Mouse (Mus musculus) mesoderm, embryonic 11.5 days (tissue): ENCODE results near the gene Ftl1.

Experiments
- DNase-seq: peaks from one replicate; pipeline ENCODE4 v3.0.0-alpha.2; 2012; ENCODE audit warnings: low read depth, low spot score

The Ftl1 gene

GRCm38 (mm10) chr7:45413113-45413863, 46.4 kb downstream of the Ftl1 start, which contains the start of gene Ntf5:
TSS of gene Ntf5 (plus strand) at chr7:45413695.
- DNase-seq: peak; percentile 51

- no peak for DNase-seq
These were observed 47.3 kb downstream of the Ftl1 start for GRCm38 (mm10) chr7:45412421-45412820.

- no peak for DNase-seq
These were observed 50.1 kb downstream of the Ftl1 start for GRCm38 (mm10) chr7:45409497-45410163.

DNA sequence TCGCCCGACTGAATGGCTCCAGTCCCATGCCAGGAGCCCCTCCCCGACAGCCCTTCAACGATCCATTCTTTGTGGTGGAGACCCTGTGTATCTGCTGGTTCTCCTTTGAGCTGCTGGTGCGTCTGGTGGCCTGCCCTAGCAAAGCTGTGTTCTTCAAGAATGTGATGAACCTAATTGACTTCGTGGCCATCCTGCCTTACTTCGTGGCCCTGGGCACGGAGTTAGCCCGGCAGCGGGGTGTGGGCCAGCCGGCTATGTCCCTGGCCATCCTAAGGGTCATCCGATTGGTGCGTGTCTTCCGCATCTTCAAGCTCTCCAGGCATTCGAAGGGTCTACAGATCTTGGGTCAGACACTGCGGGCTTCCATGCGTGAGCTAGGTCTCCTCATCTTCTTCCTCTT, 50.7 kb downstream of the Ftl1 start:
- no peak for DNase-seq

GRCm38 (mm10) chr7:45408351-45408750, 51.3 kb downstream of the Ftl1 start:
- no peak for DNase-seq
